Mouse (Mus musculus) cortical plate, adult 2 months (tissue): ENCODE data around the gene Grip1.

Source experiments
- CTCF ChIP-seq: fragments of 200-500 bp; IDR thresholded peaks from 2 replicates; pipeline ENCODE4 v1.5.1; 2011; ENCODE audit warnings: mild to moderate bottlenecking, control low read depth, low read length; ENCODE audit not compliant: insufficient read depth; ENCODE audit errors: extremely low read depth
- POLR2A ChIP-seq: fragments of 200-500 bp; IDR thresholded peaks from 2 replicates; pipeline ENCODE4 v1.6.1; 2011; ENCODE audit warnings: mild to moderate bottlenecking, low read length, control low read depth; ENCODE audit not compliant: insufficient read depth; ENCODE audit errors: extremely low read depth

GRCm38 (mm10) chr10:120077850-120078249 lies 624.2 kb downstream of the Grip1 start:
- TF ChIP-seq POLR2A (no peak), CTCF (no peak)
